Comparison of ENCODE assay signal across 8 mouse cellular contexts in genomic region chr2:13385542-13386345, GRCm38 (mm10).
DNase-seq lines count a peak whose midpoint lies in the region; ATAC-seq and TF ChIP-seq lines count a peak whose summit lies in the region.

No protein-coding gene starts in this region.

- no peaks in the 10 kb centered on the region for H3K27me3 ChIP-seq in lung, embryonic 15.5 days
- no peaks in the 10 kb centered on the region for H3K27me3 ChIP-seq in heart, embryonic 14.5 days (ENCODE audit: control insufficient read depth, insufficient read depth, low read length)
- no peaks in the 10 kb centered on the region for H3K27me3 ChIP-seq in liver, embryonic 16.5 days (ENCODE audit: control insufficient read depth, insufficient read depth, low read depth, low read length)
- H3K27me3 ChIP-seq in stomach, postnatal 0 days (ENCODE audit: control insufficient read depth, insufficient read depth, low read length): no peaks in the 10 kb centered on the region

- no peak for TF ChIP-seq EP300 in stomach, postnatal 0 days (optimal IDR thresholded peaks at IDR 0.05)

- 44% methylated on average over 3 of the region's 3 CpGs for WGBS in lung, embryonic 15.5 days
- WGBS in lung, adult 2 months: 29% methylated on average over 3 of the region's 3 CpGs
- WGBS in heart, embryonic 14.5 days: 45% methylated on average over 3 of the region's 3 CpGs
- 54% methylated on average over 3 of the region's 3 CpGs for WGBS in liver, embryonic 16.5 days (ENCODE audit: insufficient replicate concordance)
- 45% methylated on average over 3 of the region's 3 CpGs for WGBS in stomach, postnatal 0 days

- no peaks in the 10 kb centered on the region for H3K36me3 ChIP-seq in lung, embryonic 15.5 days
- no peaks in the 10 kb centered on the region for H3K36me3 ChIP-seq in heart, embryonic 14.5 days (ENCODE audit: control insufficient read depth, insufficient read depth, low read length)
- no peaks in the 10 kb centered on the region for H3K36me3 ChIP-seq in liver, embryonic 16.5 days (ENCODE audit: control insufficient read depth, insufficient read depth)
- no peaks in the 10 kb centered on the region for H3K36me3 ChIP-seq in stomach, postnatal 0 days (ENCODE audit: control insufficient read depth, insufficient read depth, low read length)

- no peak overlapping the region for H3K9ac ChIP-seq in lung, embryonic 15.5 days
- H3K9ac ChIP-seq in heart, embryonic 14.5 days (ENCODE audit: low read length): 0 out of 2 replicates have a peak overlapping the region, but pooled peaks have one; percentile 28
- no peak overlapping the region for H3K9ac ChIP-seq in liver, embryonic 16.5 days (ENCODE audit: low read depth, low read length)
- no peak overlapping the region for H3K9ac ChIP-seq in stomach, postnatal 0 days (ENCODE audit: low read length)

- H3K4me2 ChIP-seq in lung, embryonic 15.5 days: no peak overlapping the region
- no peak overlapping the region for H3K4me2 ChIP-seq in heart, embryonic 14.5 days (ENCODE audit: low read length)
- no peak overlapping the region for H3K4me2 ChIP-seq in liver, embryonic 16.5 days (ENCODE audit: low read depth, low read length)
- no peak overlapping the region for H3K4me2 ChIP-seq in stomach, postnatal 0 days (replicated peaks; ENCODE audit: low read depth)

- ATAC-seq in lung, embryonic 15.5 days (ENCODE audit: borderline replicate concordance, extremely low read depth, low FRiP score, low TSS enrichment): no peak; the same call in 1 of the 2 replicates
- peak; percentile 51; the same call in 1 of the 2 replicates for ATAC-seq in heart, embryonic 14.5 days (ENCODE audit: insufficient number of reproducible peaks, insufficient read depth, low FRiP score, low read depth)
- no peak for ATAC-seq in liver, embryonic 16.5 days (ENCODE audit: low read depth)
- ATAC-seq in stomach, postnatal 0 days (ENCODE audit: low FRiP score, low TSS enrichment): no peak
- ATAC-seq in cerebellum, adult (ENCODE audit: insufficient number of reproducible peaks, low FRiP score, low TSS enrichment): no peak

- H3K27ac ChIP-seq in lung, embryonic 15.5 days: peak overlapping the region; percentile 82
- peak overlapping the region; percentile 89 to 94 for H3K27ac ChIP-seq in heart, embryonic 14.5 days (replicated peaks in 1 of 2; ENCODE audit: control insufficient read depth in 1 of 2, insufficient read depth in 1 of 2, low read depth in 2 of 2, low read length in 2 of 2)
- peak overlapping the region; percentile 73; the same call in 1 of the 2 replicates for H3K27ac ChIP-seq in liver, embryonic 16.5 days (ENCODE audit: low read length)
- peak overlapping the region; percentile 74 for H3K27ac ChIP-seq in stomach, postnatal 0 days (replicated peaks)

- H3K9me3 ChIP-seq in lung, embryonic 15.5 days: no peaks in the 10 kb centered on the region
- H3K9me3 ChIP-seq in heart, embryonic 14.5 days (ENCODE audit: control insufficient read depth, low read length): no peaks in the 10 kb centered on the region
- no peaks in the 10 kb centered on the region for H3K9me3 ChIP-seq in liver, embryonic 16.5 days (replicated peaks; ENCODE audit: control insufficient read depth, low read length)
- no peaks in the 10 kb centered on the region for H3K9me3 ChIP-seq in stomach, postnatal 0 days (ENCODE audit: control insufficient read depth, low read length)

- no peak for TF ChIP-seq CTCF in lung, adult 2 months (IDR thresholded peaks at IDR 0.05; ENCODE audit: insufficient read depth, low read length)
- no peak for TF ChIP-seq CTCF in stomach, postnatal 0 days (IDR thresholded peaks at IDR 0.05; ENCODE audit: low read depth)

- TF ChIP-seq POLR2A in lung, adult 2 months (IDR thresholded peaks at IDR 0.05; ENCODE audit: borderline replicate concordance, extremely low read depth, low read depth, low read length): no peak

- DNase-seq in lung, adult 2 months: no peak
- no peak for DNase-seq in stomach, postnatal 0 days (ENCODE audit: low spot score)
- no peak for DNase-seq in adrenal gland, postnatal 4 days (ENCODE audit: low spot score in 2 of 2)
- no peak for DNase-seq in ovary, adult 18-20 months (ENCODE audit: low spot score)

- no peak overlapping the region for H3K4me3 ChIP-seq in lung, embryonic 15.5 days
- no peak overlapping the region for H3K4me3 ChIP-seq in lung, adult 2 months (replicated peaks; ENCODE audit: extremely low read depth, low read depth, low read length)
- no peak overlapping the region for H3K4me3 ChIP-seq in heart, embryonic 14.5 days (ENCODE audit: control insufficient read depth in 1 of 2, insufficient read depth in 1 of 2, low read depth in 1 of 2, low read length in 2 of 2)
- no peak overlapping the region for H3K4me3 ChIP-seq in liver, embryonic 16.5 days (ENCODE audit: low read depth, low read length)
- H3K4me3 ChIP-seq in stomach, postnatal 0 days (ENCODE audit: low read depth, low read length): no peak overlapping the region

- peaks cover 14% of the 10 kb centered on the region for H3K4me1 ChIP-seq in lung, embryonic 15.5 days
- peaks cover 21% of the 10 kb centered on the region for H3K4me1 ChIP-seq in lung, adult 2 months (ENCODE audit: control insufficient read depth, insufficient read depth, low read length)
- H3K4me1 ChIP-seq in heart, embryonic 14.5 days (ENCODE audit: control insufficient read depth in 2 of 2, insufficient read depth in 2 of 2, low read length in 2 of 2): peaks cover 12 to 24% of the 10 kb centered on the region in 2 experiments
- H3K4me1 ChIP-seq in liver, embryonic 16.5 days (ENCODE audit: control insufficient read depth, low read depth, low read length): peaks cover 15% of the 10 kb centered on the region
- no peaks in the 10 kb centered on the region for H3K4me1 ChIP-seq in stomach, postnatal 0 days (replicated peaks; ENCODE audit: control insufficient read depth, insufficient read depth)
